Mouse (Mus musculus): ENCODE results near the gene Hist1h3f. TPM values are rescaled to one million over a fixed set of nuclear protein-coding genes. Genes with fewer than 3 reads are reported as not detected.

Hist1h3f gene
- total and polyA plus RNA-seq, 3 experiments = 0.94 to 5.5 (median 5.1) TPM

- Histone ChIP-seq H3K9ac (ENCODE audit: low read depth, low read length) (no peak overlapping the region), H3K4me3 (no peak overlapping the region), H3K4me1 (ENCODE audit: control insufficient read depth, insufficient read depth, low read length) (no peaks in the 10 kb centered on the region; the same call in 1 of the 2 replicates), H3K79me2 (replicated peaks; ENCODE audit: control insufficient read depth, insufficient read depth, low read length) (no peaks in the 10 kb centered on the region), H3K27ac (no peak overlapping the region), H3K36me3 (ENCODE audit: control insufficient read depth, insufficient read depth, low read length) (no peaks in the 10 kb centered on the region), H3K27me3 (ENCODE audit: control insufficient read depth, insufficient read depth, low read length) (no peaks in the 10 kb centered on the region)
- intact Hi-C loops (cut with DNase I) = no loop called here
- no peak for DNase-seq
- 42% methylated on average over 5 of the region's 5 CpGs for WGBS
- no peak for TF ChIP-seq POLR2A (IDR thresholded peaks at IDR 0.05; ENCODE audit: insufficient read depth, low read depth, low read length)
- TF ChIP-seq CTCF (IDR thresholded peaks at IDR 0.05) = no peak
- no peak for TF ChIP-seq EP300 (IDR thresholded peaks at IDR 0.05; ENCODE audit: insufficient read depth, low read depth, low read length)
These were observed 49.4 kb downstream of the Hist1h3f start for GRCm38 (mm10) chr13:23593051-23593770.

Small RNAs within 50 kb of the gene (microRNA-seq; reads per million reads assigned to microRNA genes)
- gene Gm44297 (0 reads per million in 2 experiments), gene Gm44359 (0 reads per million in 2 experiments), gene Gm44394 (0 reads per million in 2 experiments), gene n-TStga1 (0 reads per million in 2 experiments)

Other genes starting within 250 kb of the Hist1h3f start
Only the 30 nearest of the 34 such genes appear.
- 10 to 100 TPM; 14.8 to 15.8 TPM for gene Zfp322a, start 174.8 kb upstream of the Hist1h3f start, total RNA-seq (2021)
- 1.5 and 5.3 TPM in 2 replicates for gene Zfp322a, start 174.8 kb upstream of the Hist1h3f start, polyA plus RNA-seq (2012; rRNA removed)
- 1 to 10 TPM; 3.9 to 5.1 TPM for gene Abt1, start 120.2 kb upstream of the Hist1h3f start, total RNA-seq (2021)
- 2.4 and 3.1 TPM in 2 replicates for gene Abt1, start 120.2 kb upstream of the Hist1h3f start, polyA plus RNA-seq (2012; rRNA removed)
- gene Btn1a1, start 78.2 kb upstream of the Hist1h3f start, total RNA-seq (2021) = not detected
- gene Btn1a1, start 78.2 kb upstream of the Hist1h3f start, polyA plus RNA-seq (2012; rRNA removed) = 0.20 TPM in 1 of 2 replicates, not detected in the other
- gene Btn2a2, start 55.2 kb upstream of the Hist1h3f start, total RNA-seq (2021) = not detected
- gene Btn2a2, start 55.2 kb upstream of the Hist1h3f start, polyA plus RNA-seq (2012; rRNA removed) = not detected in 2 replicates
- 100 to 1,000 TPM; 212 to 239 TPM for gene Hist1h4h, start 13.0 kb upstream of the Hist1h3f start, total RNA-seq (2021)
- gene Hist1h4h, start 13.0 kb upstream of the Hist1h3f start, polyA plus RNA-seq (2012; rRNA removed) = 53.1 and 61.9 TPM in 2 replicates
- gene Hist1h2af, start 10.1 kb upstream of the Hist1h3f start, total RNA-seq (2021) = 1 to 10 TPM; 4.4 to 9.8 TPM
- 1.9 and 2.0 TPM in 2 replicates for gene Hist1h2af, start 10.1 kb upstream of the Hist1h3f start, polyA plus RNA-seq (2012; rRNA removed)
- gene Hist1h3g, start 8.6 kb upstream of the Hist1h3f start, total RNA-seq (2021) = 1 to 10 TPM in 1 of 2 experiments, under 1 TPM in 1; 0.94 to 2.1 TPM
- gene Hist1h3g, start 8.6 kb upstream of the Hist1h3f start, polyA plus RNA-seq (2012; rRNA removed) = 0.80 and 1.8 TPM in 2 replicates
- 1 to 10 TPM; 1.1 to 1.2 TPM for gene Hist1h2bh, start 660 bp upstream of the Hist1h3f start, total RNA-seq (2021)
- 0.29 and 0.61 TPM in 2 replicates for gene Hist1h2bh, start 660 bp upstream of the Hist1h3f start, polyA plus RNA-seq (2012; rRNA removed)
- 10 to 100 TPM; 14.7 to 19.6 TPM for gene Hist1h4f, start 7.6 kb downstream of the Hist1h3f start, total RNA-seq (2021)
- 0.88 TPM in 1 of 2 replicates, not detected in the other for gene Hist1h4f, start 7.6 kb downstream of the Hist1h3f start, polyA plus RNA-seq (2012; rRNA removed)
- gene Hist1h1d, start 9.2 kb downstream of the Hist1h3f start, total RNA-seq (2021) = under 1 TPM; 0.86 to 0.91 TPM
- 0.04 and 0.09 TPM in 2 replicates for gene Hist1h1d, start 9.2 kb downstream of the Hist1h3f start, polyA plus RNA-seq (2012; rRNA removed)
- gene Hist1h3e, start 18.3 kb downstream of the Hist1h3f start, total RNA-seq (2021) = 10 to 100 TPM; 14.0 to 14.6 TPM
- gene Hist1h3e, start 18.3 kb downstream of the Hist1h3f start, polyA plus RNA-seq (2012; rRNA removed) = 1.8 and 2.0 TPM in 2 replicates
- 1 to 10 TPM; 1.8 to 2.8 TPM for gene Hist1h2ae, start 27.2 kb downstream of the Hist1h3f start, total RNA-seq (2021)
- 0.49 and 0.50 TPM in 2 replicates for gene Hist1h2ae, start 27.2 kb downstream of the Hist1h3f start, polyA plus RNA-seq (2012; rRNA removed)
- 10 to 100 TPM; 16.4 to 19.5 TPM for gene Hist1h2bg, start 27.3 kb downstream of the Hist1h3f start, total RNA-seq (2021)
- 3.3 TPM in 2 replicates for gene Hist1h2bg, start 27.3 kb downstream of the Hist1h3f start, polyA plus RNA-seq (2012; rRNA removed)
- 1 to 10 TPM; 5.2 to 8.4 TPM for gene Hist1h2bf, start 30.1 kb downstream of the Hist1h3f start, total RNA-seq (2021)
- gene Hist1h2bf, start 30.1 kb downstream of the Hist1h3f start, polyA plus RNA-seq (2012; rRNA removed) = 1.00 TPM in 1 of 2 replicates, not detected in the other
- gene Hist1h2ad, start 30.3 kb downstream of the Hist1h3f start, total RNA-seq (2021) = 1 to 10 TPM; 1.4 to 2.8 TPM
- 0.61 TPM in 1 of 2 replicates, not detected in the other for gene Hist1h2ad, start 30.3 kb downstream of the Hist1h3f start, polyA plus RNA-seq (2012; rRNA removed)
- 1 to 10 TPM; 1.5 to 2.3 TPM for gene Hist1h3d, start 31.7 kb downstream of the Hist1h3f start, total RNA-seq (2021)
- gene Hist1h3d, start 31.7 kb downstream of the Hist1h3f start, polyA plus RNA-seq (2012; rRNA removed) = 1.1 and 1.6 TPM in 2 replicates
- 10 to 100 TPM; 47.3 to 51.7 TPM for gene Hist1h4d, start 37.5 kb downstream of the Hist1h3f start, total RNA-seq (2021)
- gene Hist1h4d, start 37.5 kb downstream of the Hist1h3f start, polyA plus RNA-seq (2012; rRNA removed) = 1.7 and 2.5 TPM in 2 replicates
- 1 to 10 TPM; 8.8 to 9.8 TPM for gene Hist1h2be, start 77.1 kb downstream of the Hist1h3f start, total RNA-seq (2021)
- gene Hist1h2be, start 77.1 kb downstream of the Hist1h3f start, polyA plus RNA-seq (2012; rRNA removed) = 2.4 and 4.9 TPM in 2 replicates
- 10 to 100 TPM; 20.4 to 28.8 TPM for gene Hist1h1e, start 78.5 kb downstream of the Hist1h3f start, total RNA-seq (2021)
- 1.3 and 3.2 TPM in 2 replicates for gene Hist1h1e, start 78.5 kb downstream of the Hist1h3f start, polyA plus RNA-seq (2012; rRNA removed)
- gene Hist1h2ac, start 139.9 kb downstream of the Hist1h3f start, total RNA-seq (2021) = 1 to 10 TPM; 1.3 to 1.6 TPM
- 0.57 and 0.76 TPM in 2 replicates for gene Hist1h2ac, start 139.9 kb downstream of the Hist1h3f start, polyA plus RNA-seq (2012; rRNA removed)
- gene Hist1h2bc, start 140.1 kb downstream of the Hist1h3f start, total RNA-seq (2021) = 10 to 100 TPM; 73.4 to 78.7 TPM
- gene Hist1h2bc, start 140.1 kb downstream of the Hist1h3f start, polyA plus RNA-seq (2012; rRNA removed) = 119 and 135 TPM in 2 replicates
- gene Hist1h1t, start 151.8 kb downstream of the Hist1h3f start, total RNA-seq (2021) = not detected
- gene Hist1h1t, start 151.8 kb downstream of the Hist1h3f start, polyA plus RNA-seq (2012; rRNA removed) = not detected in 2 replicates
- gene Hist1h4c, start 154.4 kb downstream of the Hist1h3f start, total RNA-seq (2021) = 10 to 100 TPM; 42.3 to 45.8 TPM
- 1.5 and 3.2 TPM in 2 replicates for gene Hist1h4c, start 154.4 kb downstream of the Hist1h3f start, polyA plus RNA-seq (2012; rRNA removed)
- gene Hfe, start 166.8 kb downstream of the Hist1h3f start, total RNA-seq (2021) = 10 to 100 TPM; 58.9 to 62.8 TPM
- gene Hfe, start 166.8 kb downstream of the Hist1h3f start, polyA plus RNA-seq (2012; rRNA removed) = 16.8 and 21.1 TPM in 2 replicates
- 100 to 1,000 TPM; 147 to 185 TPM for gene Hist1h1c, start 194.8 kb downstream of the Hist1h3f start, total RNA-seq (2021)
- gene Hist1h1c, start 194.8 kb downstream of the Hist1h3f start, polyA plus RNA-seq (2012; rRNA removed) = 55.5 and 80.0 TPM in 2 replicates
- 1 to 10 TPM in 1 of 2 experiments, not detected in 1; 2.5 TPM for gene Hist1h3c, start 201.6 kb downstream of the Hist1h3f start, total RNA-seq (2021)
- gene Hist1h3c, start 201.6 kb downstream of the Hist1h3f start, polyA plus RNA-seq (2012; rRNA removed) = 0.64 TPM in 1 of 2 replicates, not detected in the other
- 1 to 10 TPM; 3.2 to 4.9 TPM for gene Hist1h2bb, start 202.7 kb downstream of the Hist1h3f start, total RNA-seq (2021)
- 0.47 and 0.76 TPM in 2 replicates for gene Hist1h2bb, start 202.7 kb downstream of the Hist1h3f start, polyA plus RNA-seq (2012; rRNA removed)
- gene Hist1h2ab, start 207.1 kb downstream of the Hist1h3f start, total RNA-seq (2021) = 1 to 10 TPM; 4.4 to 6.7 TPM
- gene Hist1h2ab, start 207.1 kb downstream of the Hist1h3f start, polyA plus RNA-seq (2012; rRNA removed) = 0.51 TPM in 1 of 2 replicates, not detected in the other
- 1 to 10 TPM; 6.4 to 8.0 TPM for gene Hist1h3b, start 208.2 kb downstream of the Hist1h3f start, total RNA-seq (2021)
- gene Hist1h3b, start 208.2 kb downstream of the Hist1h3f start, polyA plus RNA-seq (2012; rRNA removed) = 1.7 TPM in 1 of 2 replicates, not detected in the other
- gene Hist1h4b, start 213.0 kb downstream of the Hist1h3f start, total RNA-seq (2021) = 10 to 100 TPM in 1 of 2 experiments, 1 to 10 TPM in 1; 4.9 to 11.3 TPM
- 1.1 TPM in 1 of 2 replicates, not detected in the other for gene Hist1h4b, start 213.0 kb downstream of the Hist1h3f start, polyA plus RNA-seq (2012; rRNA removed)